Mouse (Mus musculus): ENCODE measurements around the gene Gcm2. TPM values are rescaled to one million over a fixed set of nuclear protein-coding genes. Genes with fewer than 3 reads are reported as not detected.

Gene Gcm2
- not detected for polyA plus RNA-seq (2014; fragmentation: Illumina TruSeq; extraction: RNeasy Lipid Tissue Mini Kit (QIAGEN cat#74804); ENCODE audit: low read depth, low replicate concordance)

GRCm38 (mm10) chr13:41110935-41111334, at the start of gene Gcm2:
Gcm2 (minus strand) TSS chr13:41111035.

GRCm38 (mm10) chr13:41113940-41114339, 3.1 kb upstream of the Gcm2 start, which contains the start of gene Sycp2l:
Sycp2l (plus strand) TSS chr13:41114307.

GRCm38 (mm10) chr13:41079421-41079780, 31.4 kb downstream of the Gcm2 start, which contains the start of gene Mak:
Mak (minus strand) TSS chr13:41079706.

Other genes starting within 250 kb of the Gcm2 start
- 40.1 TPM for gene Pak1ip1, start 110.0 kb downstream of the Gcm2 start, polyA plus RNA-seq (2014; fragmentation: Illumina TruSeq; extraction: RNeasy Lipid Tissue Mini Kit (QIAGEN cat#74804); ENCODE audit: low read depth, low replicate concordance)
- gene Tmem14c, start 94.7 kb downstream of the Gcm2 start, polyA plus RNA-seq (2014; fragmentation: Illumina TruSeq; extraction: RNeasy Lipid Tissue Mini Kit (QIAGEN cat#74804); ENCODE audit: low read depth, low replicate concordance), result 79.4 TPM
- not detected for gene Mak, start 31.3 kb downstream of the Gcm2 start, polyA plus RNA-seq (2014; fragmentation: Illumina TruSeq; extraction: RNeasy Lipid Tissue Mini Kit (QIAGEN cat#74804); ENCODE audit: low read depth, low replicate concordance)
- gene Sycp2l, start 3.3 kb upstream of the Gcm2 start, polyA plus RNA-seq (2014; fragmentation: Illumina TruSeq; extraction: RNeasy Lipid Tissue Mini Kit (QIAGEN cat#74804); ENCODE audit: low read depth, low replicate concordance), result not detected
- 395 TPM for gene Elovl2, start 109.4 kb upstream of the Gcm2 start, polyA plus RNA-seq (2014; fragmentation: Illumina TruSeq; extraction: RNeasy Lipid Tissue Mini Kit (QIAGEN cat#74804); ENCODE audit: low read depth, low replicate concordance)
- 28.9 TPM for gene Smim13, start 138.8 kb upstream of the Gcm2 start, polyA plus RNA-seq (2014; fragmentation: Illumina TruSeq; extraction: RNeasy Lipid Tissue Mini Kit (QIAGEN cat#74804); ENCODE audit: low read depth, low replicate concordance)
- not detected for gene Gm17364, start 162.9 kb upstream of the Gcm2 start, polyA plus RNA-seq (2014; fragmentation: Illumina TruSeq; extraction: RNeasy Lipid Tissue Mini Kit (QIAGEN cat#74804); ENCODE audit: low read depth, low replicate concordance)

All from liver, adult 10 weeks (tissue).